Mouse (Mus musculus) kidney, postnatal 36 days (tissue): ENCODE measurements around the gene Ttc41.
A peak's percentile ranks its signal among the peaks of the same experiment; 100 is the strongest.

ENCODE experiments used
- DNase-seq, 2 experiments: peaks; one replicate each; pipeline ENCODE4 v3.0.0; 2021 to 2022; ENCODE audit warnings: mixed read lengths in 2 of 2

Gene Ttc41

GRCm38 (mm10) chr10:86757724-86758123, 52.1 kb downstream of the Ttc41 start:
- no peak for DNase-seq

- no peak for DNase-seq
Observed at GRCm38 (mm10) chr10:86758211-86758610, 52.6 kb downstream of the Ttc41 start.

- DNase-seq, result no peak
Observed at GRCm38 (mm10) chr10:86761236-86761635, 55.6 kb downstream of the Ttc41 start.

GRCm38 (mm10) chr10:86761722-86762383, 56.2 kb downstream of the Ttc41 start:
- no peak for DNase-seq

GRCm38 (mm10) chr10:86762384-86762730, 56.7 kb downstream of the Ttc41 start:
- DNase-seq, result no peak

GRCm38 (mm10) chr10:86763672-86764071, 58.1 kb downstream of the Ttc41 start, which contains the start of gene Gm49358:
Gm49358 (plus strand) TSS chr10:86763972.
- no peak for DNase-seq

GRCm38 (mm10) chr10:86765344-86765966, 59.8 kb downstream of the Ttc41 start:
- DNase-seq, result no peak

- no peak for DNase-seq
Observed at GRCm38 (mm10) chr10:86769216-86769615, 63.6 kb downstream of the Ttc41 start.

GRCm38 (mm10) chr10:86769797-86770196, 64.2 kb downstream of the Ttc41 start:
- DNase-seq, result peak; percentile 20 to 26

GRCm38 (mm10) chr10:86771701-86772100, 66.1 kb downstream of the Ttc41 start:
- peak; percentile 57 to 65 for DNase-seq

GRCm38 (mm10) chr10:86772231-86772631, 66.6 kb downstream of the Ttc41 start:
- DNase-seq, result no peak

- DNase-seq, result no peak
Observed at GRCm38 (mm10) chr10:86773360-86773759, 67.7 kb downstream of the Ttc41 start.

GRCm38 (mm10) chr10:86776281-86776680, 70.7 kb downstream of the Ttc41 start:
- DNase-seq, result peak in 1 of 2 experiments; percentile 17

- no peak for DNase-seq
Observed at GRCm38 (mm10) chr10:86777614-86778319, 72.2 kb downstream of the Ttc41 start.

GRCm38 (mm10) chr10:86778398-86779116, 72.9 kb downstream of the Ttc41 start, which contains the start of gene Nt5dc3:
Nt5dc3 (plus strand) TSS chr10:86779005.
- peak; percentile 98 to 99 for DNase-seq

GRCm38 (mm10) chr10:86779117-86779755, 73.6 kb downstream of the Ttc41 start:
- DNase-seq, result peak; percentile 24 to 54

- no peak for DNase-seq
Observed at GRCm38 (mm10) chr10:86779816-86780500, 74.3 kb downstream of the Ttc41 start.

GRCm38 (mm10) chr10:86781641-86782040, 76.0 kb downstream of the Ttc41 start:
- DNase-seq, result no peak

GRCm38 (mm10) chr10:86782656-86783055, 77.0 kb downstream of the Ttc41 start:
- DNase-seq, result no peak

GRCm38 (mm10) chr10:86783561-86783960, 78.0 kb downstream of the Ttc41 start:
- no peak for DNase-seq

GRCm38 (mm10) chr10:86784126-86784675, 78.6 kb downstream of the Ttc41 start:
- DNase-seq, result no peak

GRCm38 (mm10) chr10:86785396-86785795, 79.8 kb downstream of the Ttc41 start:
- DNase-seq, result peak; percentile 30 to 50
